16 mouse cellular contexts compared by ENCODE assay signal in the genomic region with DNA sequence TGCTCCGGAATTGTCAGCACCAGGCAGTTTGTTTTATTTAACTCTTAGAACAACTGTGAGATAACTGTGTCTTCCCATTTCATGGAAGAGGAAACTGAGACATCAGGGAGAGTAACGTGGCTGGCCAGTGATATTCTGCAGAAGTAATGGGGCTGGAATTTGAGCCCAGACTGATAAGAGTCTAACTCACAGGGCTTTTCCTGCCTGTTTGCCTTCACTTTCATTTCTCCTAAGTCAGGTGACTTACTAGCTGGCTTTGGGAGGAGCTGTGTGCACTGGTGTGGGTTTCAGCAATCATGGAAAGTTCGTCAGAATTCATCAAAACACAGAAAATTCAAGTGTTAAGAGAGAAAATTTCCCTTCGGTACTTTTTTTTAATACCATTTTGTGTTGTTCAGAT. TPM values are rescaled to one million over a fixed set of nuclear protein-coding genes. Genes with fewer than 3 reads are reported as not detected.
DNase-seq lines count a peak whose midpoint lies in the region; ATAC-seq and TF ChIP-seq lines count a peak whose summit lies in the region.
"Had no signal": no experiment of that assay in that cellular context is flagged by ENCODE, and none has a peak within 500 bp of the region (broad histone marks: within the 10 kb centered on the region; RNA-seq: fewer than 3 reads in every experiment).

No protein-coding gene starts in this region.

- 86% methylated on average over 4 of the region's 4 CpGs for WGBS in midbrain, embryonic 11.5 days
- 78% methylated on average over 4 of the region's 4 CpGs for WGBS in midbrain, postnatal 0 days
- 52% methylated on average over 4 of the region's 4 CpGs for WGBS in liver, embryonic 11.5 days

- H3K27me3 ChIP-seq in midbrain, embryonic 11.5 days (ENCODE audit: control insufficient read depth, insufficient read depth, low read length) = no peaks in the 10 kb centered on the region
- H3K27me3 ChIP-seq in midbrain, postnatal 0 days (ENCODE audit: insufficient read depth, low read length) = no peaks in the 10 kb centered on the region
- no peaks in the 10 kb centered on the region for H3K27me3 ChIP-seq in liver, embryonic 11.5 days (replicated peaks; ENCODE audit: control insufficient read depth, insufficient read depth, low read length)
- H3K27me3 ChIP-seq: forebrain, embryonic 15.5 days; limb, embryonic 13.5 days had no signal

- no peak overlapping the region for H3K27ac ChIP-seq in midbrain, embryonic 11.5 days (ENCODE audit: low read depth, low read length)
- no peak overlapping the region for H3K27ac ChIP-seq in midbrain, postnatal 0 days (ENCODE audit: low read depth, low read length)
- H3K27ac ChIP-seq in liver, embryonic 11.5 days (ENCODE audit: low read depth, low read length) = no peak overlapping the region
- H3K27ac ChIP-seq: embryonic facial prominence, embryonic 10.5 days; forebrain, embryonic 15.5 days; limb, embryonic 13.5 days had no signal

- no peaks in the 10 kb centered on the region for H3K36me3 ChIP-seq in midbrain, embryonic 11.5 days (ENCODE audit: control insufficient read depth, insufficient read depth, low read length)
- H3K36me3 ChIP-seq in midbrain, postnatal 0 days (ENCODE audit: insufficient read depth, low read length) = no peaks in the 10 kb centered on the region
- peaks cover 3% of the 10 kb centered on the region; the same call in 1 of the 2 replicates for H3K36me3 ChIP-seq in liver, embryonic 11.5 days (ENCODE audit: control insufficient read depth, insufficient read depth, low read length)
- H3K36me3 ChIP-seq: embryonic facial prominence, embryonic 10.5 days; forebrain, embryonic 15.5 days; limb, embryonic 13.5 days had no signal

- DNase-seq in heart, adult 18-20 months = peak; percentile 18 to 37
- DNase-seq in heart, postnatal 14 days = no peak
- DNase-seq in midbrain, embryonic 11.5 days (ENCODE audit: low spot score, missing footprints) = peak; percentile 17
- no peak for DNase-seq in midbrain, postnatal 0 days (ENCODE audit: low spot score)
- no peak for DNase-seq in liver, embryonic 11.5 days (ENCODE audit: low spot score)
- DNase-seq in adrenal gland, adult 2 months = no peak
- no peak for DNase-seq in cerebellum, adult 8-10 months
- no peak for DNase-seq in adipocyte (ENCODE audit: low spot score)
- DNase-seq: kidney, adult 11 months had no signal

- no peak overlapping the region for H3K4me2 ChIP-seq in midbrain, embryonic 11.5 days
- no peak overlapping the region for H3K4me2 ChIP-seq in midbrain, postnatal 0 days (ENCODE audit: low read depth, low read length, poor library complexity, severe bottlenecking)
- peak overlapping the region; percentile 93 for H3K4me2 ChIP-seq in liver, embryonic 11.5 days

- H3K9me3 ChIP-seq in midbrain, embryonic 11.5 days (ENCODE audit: control insufficient read depth, low read length) = no peaks in the 10 kb centered on the region
- H3K9me3 ChIP-seq in midbrain, postnatal 0 days (ENCODE audit: low read length) = no peaks in the 10 kb centered on the region
- peaks cover 3% of the 10 kb centered on the region; the same call in 1 of the 2 replicates for H3K9me3 ChIP-seq in liver, embryonic 11.5 days (ENCODE audit: control insufficient read depth, low read length)
- H3K9me3 ChIP-seq: forebrain, embryonic 15.5 days; limb, embryonic 13.5 days had no signal

- no peak overlapping the region for H3K4me3 ChIP-seq in midbrain, embryonic 11.5 days (ENCODE audit: low read depth, low read length)
- H3K4me3 ChIP-seq in midbrain, postnatal 0 days (ENCODE audit: low read depth, low read length) = no peak overlapping the region
- H3K4me3 ChIP-seq in liver, embryonic 11.5 days (ENCODE audit: low read depth, low read length) = peak overlapping the region; percentile 77

- ATAC-seq in midbrain, embryonic 11.5 days (ENCODE audit: low FRiP score) = no peak
- no peak for ATAC-seq in midbrain, postnatal 0 days (ENCODE audit: low FRiP score)
- ATAC-seq in liver, embryonic 11.5 days (replicated peaks; ENCODE audit: low FRiP score) = no peak
- ATAC-seq: forebrain, embryonic 15.5 days had no signal

- intact Hi-C loops in heart, postnatal 14 days (cut with DNase I) = loop anchor here (10.0 kb wide), 1 partner anchor 346 kb away; no protein-coding TSS in a partner anchor

- no peak for TF ChIP-seq CTCF in midbrain, postnatal 0 days (IDR thresholded peaks at IDR 0.05)

- no peak overlapping the region for H3K9ac ChIP-seq in midbrain, embryonic 11.5 days (ENCODE audit: low read length)
- H3K9ac ChIP-seq in midbrain, postnatal 0 days (replicated peaks; ENCODE audit: low read length, poor library complexity, severe bottlenecking) = no peak overlapping the region
- 0 out of 2 replicates have a peak overlapping the region, but pooled peaks have one; percentile 31 for H3K9ac ChIP-seq in liver, embryonic 11.5 days (ENCODE audit: low read depth, low read length)

- H3K4me1 ChIP-seq in midbrain, embryonic 11.5 days (ENCODE audit: control insufficient read depth, insufficient read depth, low read length) = peaks cover 2% of the 10 kb centered on the region; the same call in 1 of the 2 replicates
- no peaks in the 10 kb centered on the region; the same call in 1 of the 2 replicates for H3K4me1 ChIP-seq in midbrain, postnatal 0 days (ENCODE audit: insufficient read depth, low read length)
- H3K4me1 ChIP-seq in liver, embryonic 11.5 days (replicated peaks; ENCODE audit: control insufficient read depth, insufficient read depth, low read length) = peaks cover 13% of the 10 kb centered on the region; the same call in 1 of the 2 replicates
- H3K4me1 ChIP-seq: limb, embryonic 13.5 days had no signal

RNA-seq across cellular contexts. Expression of gene Ube2l6, which starts 1.7 kb away (rescaled TPM):
- total RNA-seq in heart, adult 18-20 months (2021) = 10 to 100 TPM; 30.0 to 33.2 TPM
- total RNA-seq in heart, postnatal 14 days (2021) = 10 to 100 TPM; 67.6 to 87.8 TPM
- 39.4 and 39.5 TPM in 2 replicates for polyA plus RNA-seq in midbrain, embryonic 11.5 days (2014; fragmentation: Nextera tagmentation; extraction: Ambion mirVana)
- total RNA-seq in midbrain, postnatal 0 days (2014; rRNA removed) = 14.0 and 16.5 TPM in 2 replicates
- polyA plus RNA-seq in midbrain, postnatal 0 days (2015; fragmentation: Nextera tagmentation; extraction: Ambion mirVana) = 14.2 and 15.1 TPM in 2 replicates
- 112 and 114 TPM in 2 replicates for polyA plus RNA-seq in liver, embryonic 11.5 days (2014; fragmentation: Nextera tagmentation; extraction: Ambion mirVana)
- total RNA-seq in adrenal gland, adult 2 months (2021) = 10 to 100 TPM; 15.7 to 18.8 TPM
- 13.8 and 15.1 TPM in 2 replicates for polyA plus RNA-seq in adrenal gland, adult 2 months (2012; rRNA removed)

RNA-seq across cellular contexts. Expression of gene Smtnl1, which starts 22.1 kb away (rescaled TPM):
- not detected for total RNA-seq in heart, adult 18-20 months (2021)
- total RNA-seq in heart, postnatal 14 days (2021) = under 1 TPM in 1 of 2 experiments, not detected in 1; 0.14 TPM
- 0.15 TPM in 1 of 2 replicates, not detected in the other for polyA plus RNA-seq in midbrain, embryonic 11.5 days (2014; fragmentation: Nextera tagmentation; extraction: Ambion mirVana)
- total RNA-seq in midbrain, postnatal 0 days (2014; rRNA removed) = not detected in 2 replicates
- polyA plus RNA-seq in midbrain, postnatal 0 days (2015; fragmentation: Nextera tagmentation; extraction: Ambion mirVana) = not detected in 2 replicates
- polyA plus RNA-seq in liver, embryonic 11.5 days (2014; fragmentation: Nextera tagmentation; extraction: Ambion mirVana) = 0.25 TPM in 1 of 2 replicates, not detected in the other
- not detected for total RNA-seq in adrenal gland, adult 2 months (2021)
- polyA plus RNA-seq in adrenal gland, adult 2 months (2012; rRNA removed) = not detected in 2 replicates
- total RNA-seq: granulocyte monocyte progenitor cell, adult 5-6 weeks; layer of hippocampus, adult 8-10 months had no signal
- polyA plus RNA-seq: forebrain, embryonic 15.5 days; midbrain, embryonic 16.5 days; urinary bladder, adult 2 months had no signal

RNA-seq across cellular contexts. Expression of gene Serping1, which starts 25.1 kb away (rescaled TPM):
- 10 to 100 TPM; 64.0 to 71.6 TPM for total RNA-seq in heart, adult 18-20 months (2021)
- total RNA-seq in heart, postnatal 14 days (2021) = 10 to 100 TPM; 58.8 to 72.1 TPM
- polyA plus RNA-seq in midbrain, embryonic 11.5 days (2014; fragmentation: Nextera tagmentation; extraction: Ambion mirVana) = 37.0 and 39.2 TPM in 2 replicates
- total RNA-seq in midbrain, postnatal 0 days (2014; rRNA removed) = 19.9 and 20.9 TPM in 2 replicates
- polyA plus RNA-seq in midbrain, postnatal 0 days (2015; fragmentation: Nextera tagmentation; extraction: Ambion mirVana) = 30.6 and 31.9 TPM in 2 replicates
- polyA plus RNA-seq in liver, embryonic 11.5 days (2014; fragmentation: Nextera tagmentation; extraction: Ambion mirVana) = 38.4 and 43.2 TPM in 2 replicates
- 100 to 1,000 TPM in 1 of 2 experiments, 10 to 100 TPM in 1; 91.2 to 127 TPM for total RNA-seq in adrenal gland, adult 2 months (2021)
- polyA plus RNA-seq in adrenal gland, adult 2 months (2012; rRNA removed) = 129 and 154 TPM in 2 replicates
- total RNA-seq: granulocyte monocyte progenitor cell, adult 5-6 weeks had no signal

RNA-seq across cellular contexts. Expression of gene Timm10, which starts 26.5 kb away (rescaled TPM):
- 100 to 1,000 TPM; 109 to 146 TPM for total RNA-seq in heart, adult 18-20 months (2021)
- total RNA-seq in heart, postnatal 14 days (2021) = 100 to 1,000 TPM in 1 of 2 experiments, 10 to 100 TPM in 1; 78.1 to 101 TPM
- polyA plus RNA-seq in midbrain, embryonic 11.5 days (2014; fragmentation: Nextera tagmentation; extraction: Ambion mirVana) = 38.1 and 43.1 TPM in 2 replicates
- total RNA-seq in midbrain, postnatal 0 days (2014; rRNA removed) = 43.6 and 62.5 TPM in 2 replicates
- 85.0 and 99.0 TPM in 2 replicates for polyA plus RNA-seq in midbrain, postnatal 0 days (2015; fragmentation: Nextera tagmentation; extraction: Ambion mirVana)
- polyA plus RNA-seq in liver, embryonic 11.5 days (2014; fragmentation: Nextera tagmentation; extraction: Ambion mirVana) = 84.3 and 84.5 TPM in 2 replicates
- total RNA-seq in adrenal gland, adult 2 months (2021) = 10 to 100 TPM; 38.5 to 59.6 TPM
- 17.0 and 19.2 TPM in 2 replicates for polyA plus RNA-seq in adrenal gland, adult 2 months (2012; rRNA removed)

RNA-seq across cellular contexts. Expression of gene Slc43a1, which starts 38.3 kb away (rescaled TPM):
- total RNA-seq in heart, adult 18-20 months (2021) = 1 to 10 TPM; 2.6 to 3.3 TPM
- 1 to 10 TPM; 2.9 to 3.6 TPM for total RNA-seq in heart, postnatal 14 days (2021)
- polyA plus RNA-seq in midbrain, embryonic 11.5 days (2014; fragmentation: Nextera tagmentation; extraction: Ambion mirVana) = 16.3 and 18.6 TPM in 2 replicates
- total RNA-seq in midbrain, postnatal 0 days (2014; rRNA removed) = 0.99 and 1.8 TPM in 2 replicates
- polyA plus RNA-seq in midbrain, postnatal 0 days (2015; fragmentation: Nextera tagmentation; extraction: Ambion mirVana) = 0.34 and 0.46 TPM in 2 replicates
- 83.2 and 101 TPM in 2 replicates for polyA plus RNA-seq in liver, embryonic 11.5 days (2014; fragmentation: Nextera tagmentation; extraction: Ambion mirVana)
- 10 to 100 TPM in 1 of 2 experiments, 1 to 10 TPM in 1; 4.4 to 12.7 TPM for total RNA-seq in adrenal gland, adult 2 months (2021)
- 10.1 and 14.3 TPM in 2 replicates for polyA plus RNA-seq in adrenal gland, adult 2 months (2012; rRNA removed)

Comparison
In these comparisons a context has a peak if more than half of its experiments do, and no peak if none do; other contexts are left out.
1. DNase-seq: peak in heart, adult 18-20 months (2 of 2) and midbrain, embryonic 11.5 days (single experiment); none in heart, postnatal 14 days (0 of 2), midbrain, postnatal 0 days (single experiment), liver, embryonic 11.5 days (single experiment), adrenal gland, adult 2 months (single experiment), cerebellum, adult 8-10 months (single experiment) and adipocyte (single experiment).